Mouse (Mus musculus): ENCODE measurements around the gene Ranbp3l. TPM values are rescaled to one million over a fixed set of nuclear protein-coding genes. Genes with fewer than 3 reads are reported as not detected.

The Ranbp3l gene
- polyA plus RNA-seq, 1 experiment from 2014 or later: 13.7 TPM

GRCm38 (mm10) chr15:9087421-9087820 is 119.7 kb downstream of the Ranbp3l start:
- ATAC-seq (ENCODE audit: low FRiP score, low TSS enrichment): no peak
- WGBS: 72% methylated on average over 5 of the region's 5 CpGs
- Histone ChIP-seq H3K4me3 (replicated peaks; ENCODE audit: low read depth, low read length) (no peak overlapping the region), H3K36me3 (ENCODE audit: control insufficient read depth, insufficient read depth, low read length) (peaks cover 13% of the 10 kb centered on the region), H3K27me3 (ENCODE audit: control insufficient read depth, insufficient read depth, low read length) (no peaks in the 10 kb centered on the region), H3K9me3 (ENCODE audit: control insufficient read depth, low read length) (no peaks in the 10 kb centered on the region), H3K4me1 (ENCODE audit: control insufficient read depth, insufficient read depth, low read length) (no peaks in the 10 kb centered on the region), H3K4me2 (ENCODE audit: low read length) (no peak overlapping the region), H3K9ac (replicated peaks; ENCODE audit: low read length) (no peak overlapping the region), H3K27ac (replicated peaks; ENCODE audit: low read depth, low read length) (no peak overlapping the region)
- no peak for DNase-seq

GRCm38 (mm10) chr15:9087895-9088682 is 120.3 kb downstream of the Ranbp3l start:
- no peak for ATAC-seq (ENCODE audit: low FRiP score, low TSS enrichment)
- H3K9ac ChIP-seq (replicated peaks; ENCODE audit: low read length): no peak overlapping the region
- H3K9me3 ChIP-seq (ENCODE audit: control insufficient read depth, low read length): no peaks in the 10 kb centered on the region
- no peaks in the 10 kb centered on the region for H3K4me1 ChIP-seq (ENCODE audit: control insufficient read depth, insufficient read depth, low read length)
- no peak overlapping the region for H3K4me2 ChIP-seq (ENCODE audit: low read length)
- WGBS: 88% methylated on average over 17 of the region's 17 CpGs
- H3K36me3 ChIP-seq (ENCODE audit: control insufficient read depth, insufficient read depth, low read length): peaks cover 17% of the 10 kb centered on the region
- no peak overlapping the region for H3K27ac ChIP-seq (replicated peaks; ENCODE audit: low read depth, low read length)
- no peak overlapping the region for H3K4me3 ChIP-seq (replicated peaks; ENCODE audit: low read depth, low read length)
- no peak for DNase-seq
- H3K27me3 ChIP-seq (ENCODE audit: control insufficient read depth, insufficient read depth, low read length): no peaks in the 10 kb centered on the region

GRCm38 (mm10) chr15:9088683-9089072 is 120.9 kb downstream of the Ranbp3l start:
- H3K36me3 ChIP-seq (ENCODE audit: control insufficient read depth, insufficient read depth, low read length): peaks cover 20% of the 10 kb centered on the region
- no peak overlapping the region for H3K27ac ChIP-seq (replicated peaks; ENCODE audit: low read depth, low read length)
- no peaks in the 10 kb centered on the region for H3K4me1 ChIP-seq (ENCODE audit: control insufficient read depth, insufficient read depth, low read length)
- DNase-seq: no peak
- no peaks in the 10 kb centered on the region for H3K9me3 ChIP-seq (ENCODE audit: control insufficient read depth, low read length)
- no peaks in the 10 kb centered on the region for H3K27me3 ChIP-seq (ENCODE audit: control insufficient read depth, insufficient read depth, low read length)
- H3K9ac ChIP-seq (replicated peaks; ENCODE audit: low read length): no peak overlapping the region
- no peak overlapping the region for H3K4me2 ChIP-seq (ENCODE audit: low read length)
- no peak overlapping the region for H3K4me3 ChIP-seq (replicated peaks; ENCODE audit: low read depth, low read length)
- 63% methylated on average over 8 of the region's 8 CpGs for WGBS
- no peak for ATAC-seq (ENCODE audit: low FRiP score, low TSS enrichment)

GRCm38 (mm10) chr15:9089136-9089720 is 121.5 kb downstream of the Ranbp3l start:
- Histone ChIP-seq H3K4me1 (ENCODE audit: control insufficient read depth, insufficient read depth, low read length) (no peaks in the 10 kb centered on the region), H3K4me3 (replicated peaks; ENCODE audit: low read depth, low read length) (no peak overlapping the region), H3K27ac (replicated peaks; ENCODE audit: low read depth, low read length) (no peak overlapping the region), H3K4me2 (ENCODE audit: low read length) (no peak overlapping the region), H3K36me3 (ENCODE audit: control insufficient read depth, insufficient read depth, low read length) (peaks cover 24% of the 10 kb centered on the region), H3K9me3 (ENCODE audit: control insufficient read depth, low read length) (no peaks in the 10 kb centered on the region), H3K9ac (replicated peaks; ENCODE audit: low read length) (no peak overlapping the region), H3K27me3 (ENCODE audit: control insufficient read depth, insufficient read depth, low read length) (no peaks in the 10 kb centered on the region)
- ATAC-seq (ENCODE audit: low FRiP score, low TSS enrichment) (no peak), DNase-seq (no peak)
- WGBS: 5% methylated on average over 2 of the region's 2 CpGs

GRCm38 (mm10) chr15:9090662-9091061 is 122.9 kb downstream of the Ranbp3l start:
- DNase-seq (no peak), ATAC-seq (ENCODE audit: low FRiP score, low TSS enrichment) (no peak)
- Histone ChIP-seq H3K9me3 (ENCODE audit: control insufficient read depth, low read length) (no peaks in the 10 kb centered on the region), H3K27me3 (ENCODE audit: control insufficient read depth, insufficient read depth, low read length) (no peaks in the 10 kb centered on the region), H3K27ac (replicated peaks; ENCODE audit: low read depth, low read length) (no peak overlapping the region), H3K36me3 (ENCODE audit: control insufficient read depth, insufficient read depth, low read length) (peaks cover 23% of the 10 kb centered on the region), H3K4me3 (replicated peaks; ENCODE audit: low read depth, low read length) (no peak overlapping the region), H3K4me2 (ENCODE audit: low read length) (no peak overlapping the region), H3K4me1 (ENCODE audit: control insufficient read depth, insufficient read depth, low read length) (peaks cover 3% of the 10 kb centered on the region; the same call in 1 of the 2 replicates), H3K9ac (replicated peaks; ENCODE audit: low read length) (no peak overlapping the region)
- WGBS: 94% methylated on average over 5 of the region's 5 CpGs

GRCm38 (mm10) chr15:9093598-9094365 is 126.0 kb downstream of the Ranbp3l start:
- H3K4me2 ChIP-seq (ENCODE audit: low read length): no peak overlapping the region
- no peak for ATAC-seq (ENCODE audit: low FRiP score, low TSS enrichment)

GRCm38 (mm10) chr15:9094366-9094750 is 126.6 kb downstream of the Ranbp3l start:
- Histone ChIP-seq H3K27me3 (ENCODE audit: control insufficient read depth, insufficient read depth, low read length) (no peaks in the 10 kb centered on the region), H3K4me3 (replicated peaks; ENCODE audit: low read depth, low read length) (no peak overlapping the region), H3K36me3 (ENCODE audit: control insufficient read depth, insufficient read depth, low read length) (peaks cover 17% of the 10 kb centered on the region), H3K4me1 (ENCODE audit: control insufficient read depth, insufficient read depth, low read length) (peaks cover 3% of the 10 kb centered on the region; the same call in 1 of the 2 replicates), H3K27ac (replicated peaks; ENCODE audit: low read depth, low read length) (no peak overlapping the region), H3K4me2 (ENCODE audit: low read length) (0 out of 2 replicates have a peak overlapping the region, but pooled peaks have one; percentile 4), H3K9me3 (ENCODE audit: control insufficient read depth, low read length) (no peaks in the 10 kb centered on the region), H3K9ac (replicated peaks; ENCODE audit: low read length) (no peak overlapping the region)
- ATAC-seq (ENCODE audit: low FRiP score, low TSS enrichment) (peak; percentile 54), DNase-seq (peak; percentile 42)
- WGBS: 23% methylated on average over 13 of the region's 13 CpGs

More at GRCm38 (mm10) chr15:9093598-9094365, 126.0 kb downstream of the Ranbp3l start:
- Histone ChIP-seq H3K4me1 (ENCODE audit: control insufficient read depth, insufficient read depth, low read length) (peaks cover 3% of the 10 kb centered on the region; the same call in 1 of the 2 replicates), H3K27ac (replicated peaks; ENCODE audit: low read depth, low read length) (no peak overlapping the region), H3K9ac (replicated peaks; ENCODE audit: low read length) (no peak overlapping the region), H3K4me3 (replicated peaks; ENCODE audit: low read depth, low read length) (no peak overlapping the region), H3K36me3 (ENCODE audit: control insufficient read depth, insufficient read depth, low read length) (peaks cover 18% of the 10 kb centered on the region), H3K9me3 (ENCODE audit: control insufficient read depth, low read length) (no peaks in the 10 kb centered on the region), H3K27me3 (ENCODE audit: control insufficient read depth, insufficient read depth, low read length) (no peaks in the 10 kb centered on the region)
- 80% methylated on average over 11 of the region's 11 CpGs for WGBS
- no peak for DNase-seq

GRCm38 (mm10) chr15:9096865-9097264 is 129.1 kb downstream of the Ranbp3l start:
- Histone ChIP-seq H3K4me2 (ENCODE audit: low read length) (no peak overlapping the region), H3K9ac (replicated peaks; ENCODE audit: low read length) (no peak overlapping the region), H3K9me3 (ENCODE audit: control insufficient read depth, low read length) (no peaks in the 10 kb centered on the region), H3K4me3 (replicated peaks; ENCODE audit: low read depth, low read length) (no peak overlapping the region), H3K36me3 (ENCODE audit: control insufficient read depth, insufficient read depth, low read length) (peaks cover 34% of the 10 kb centered on the region), H3K4me1 (ENCODE audit: control insufficient read depth, insufficient read depth, low read length) (peaks cover 3% of the 10 kb centered on the region; the same call in 1 of the 2 replicates), H3K27ac (replicated peaks; ENCODE audit: low read depth, low read length) (no peak overlapping the region), H3K27me3 (ENCODE audit: control insufficient read depth, insufficient read depth, low read length) (no peaks in the 10 kb centered on the region)
- DNase-seq: no peak
- 83% methylated on average over 4 of the region's 4 CpGs for WGBS
- no peak for ATAC-seq (ENCODE audit: low FRiP score, low TSS enrichment)
